Mouse (Mus musculus) heart, postnatal 36 days (tissue): ENCODE results near the gene Kiss1. TPM values are rescaled to one million over a fixed set of nuclear protein-coding genes. Genes with fewer than 3 reads are reported as not detected.
"Not testable (repeated sequence)": the region's sequence is repeated elsewhere in the genome, so short reads cannot be mapped to it uniquely, and the experiment has no call there.

Experiments
- DNase-seq, 2 experiments: peaks; one replicate each; pipeline ENCODE4 v3.0.0; 2021 to 2022
- intact Hi-C: fragments of 180-260 bp; cut with DNase I; formaldehyde crosslinking; loops from one replicate; pipeline ENCODE4 v1.15.1; 2025
- total RNA-seq, 2 experiments: library from RNA; stranded (reverse); gene quantifications; 2 replicates each; pipeline ENCODE4 v1.2.3; 2021

Gene Kiss1
- total RNA-seq, 2 experiments from 2014 or later, result not detected

- no peak for DNase-seq
- intact Hi-C loops, result loop anchor here (2.0 kb wide), 1 partner anchor 37 kb away; no protein-coding TSS in a partner anchor
These were observed 5.9 kb upstream of the Kiss1 start for GRCm38 (mm10) chr1:133315775-133316174.

DNA sequence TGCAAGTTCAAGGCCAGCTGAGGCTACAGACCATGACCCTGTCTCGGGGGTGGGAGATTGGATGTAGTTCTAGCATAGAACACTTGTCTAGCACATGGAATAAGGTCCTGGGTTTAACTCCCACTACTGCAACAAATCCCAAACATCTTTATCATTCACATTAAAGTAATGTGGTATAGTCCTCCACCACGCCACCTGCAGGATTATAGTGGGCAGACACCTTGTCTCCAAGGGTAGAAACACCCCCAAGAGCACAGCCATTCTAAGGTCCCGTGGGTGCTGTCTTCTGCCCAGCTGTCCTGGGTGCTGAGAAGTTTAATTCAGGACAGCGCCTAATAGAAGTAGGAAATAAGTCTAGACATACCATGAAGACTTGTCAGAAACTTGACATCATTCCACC is 5.1 kb upstream of the Kiss1 start:
- DNase-seq, result no peak
- intact Hi-C loops, result no loop called here

- no peak for DNase-seq
- intact Hi-C loops, result no loop called here
These were observed 4.5 kb upstream of the Kiss1 start for GRCm38 (mm10) chr1:133317149-133317548.

DNA sequence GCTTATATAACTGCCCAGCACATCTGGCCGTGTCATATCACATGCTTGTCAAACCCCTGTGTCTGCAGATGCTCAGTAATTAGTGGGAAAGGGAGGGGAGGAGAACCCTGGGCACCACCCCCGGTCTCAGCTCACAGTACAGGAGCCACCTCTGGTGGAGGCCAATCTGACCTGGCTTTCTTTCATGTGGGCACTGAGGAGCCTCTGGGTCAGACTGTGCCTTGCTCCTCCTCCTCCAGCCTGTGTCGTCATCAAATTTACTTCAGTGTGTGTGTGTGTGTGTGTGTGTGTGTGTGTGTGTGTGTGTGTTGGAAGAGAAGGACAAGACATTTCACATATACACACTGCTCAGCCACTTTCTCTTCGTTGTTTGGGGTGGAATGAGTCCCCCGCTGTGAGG is 1.7 kb downstream of the Kiss1 start:
- no peak for DNase-seq
- intact Hi-C loops, result no loop called here

DNA sequence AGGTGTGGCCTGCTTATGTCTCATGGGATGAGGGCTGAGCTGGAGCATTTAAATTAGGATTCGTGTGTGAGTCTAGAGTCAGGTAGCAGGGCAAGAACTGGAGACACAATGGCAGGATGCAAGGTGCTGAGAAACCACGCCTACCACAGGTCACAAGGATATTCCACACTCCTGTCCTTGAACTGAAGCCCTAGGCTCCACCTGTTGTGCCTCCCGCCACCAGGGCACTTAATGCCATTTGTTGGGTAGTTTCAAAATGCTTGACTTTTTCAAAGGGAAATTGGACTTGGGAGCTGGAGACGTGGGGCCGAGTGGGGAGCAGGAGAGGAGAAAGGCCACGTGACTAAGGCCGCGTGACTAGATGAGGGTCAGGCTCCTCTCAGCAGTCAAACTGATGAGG is 4.3 kb downstream of the Kiss1 start:
- intact Hi-C loops, result no loop called here
- DNase-seq, result no peak

- DNase-seq, result no peak
- intact Hi-C loops, result no loop called here
These were observed 5.4 kb downstream of the Kiss1 start for GRCm38 (mm10) chr1:133327094-133327493.

GRCm38 (mm10) chr1:133328299-133328795 is 6.7 kb downstream of the Kiss1 start:
- DNase-seq, result no peak
- intact Hi-C loops, result no loop called here

GRCm38 (mm10) chr1:133328896-133329637 is 7.4 kb downstream of the Kiss1 start:
- intact Hi-C loops, result no loop called here
- DNase-seq, result no peak

DNA sequence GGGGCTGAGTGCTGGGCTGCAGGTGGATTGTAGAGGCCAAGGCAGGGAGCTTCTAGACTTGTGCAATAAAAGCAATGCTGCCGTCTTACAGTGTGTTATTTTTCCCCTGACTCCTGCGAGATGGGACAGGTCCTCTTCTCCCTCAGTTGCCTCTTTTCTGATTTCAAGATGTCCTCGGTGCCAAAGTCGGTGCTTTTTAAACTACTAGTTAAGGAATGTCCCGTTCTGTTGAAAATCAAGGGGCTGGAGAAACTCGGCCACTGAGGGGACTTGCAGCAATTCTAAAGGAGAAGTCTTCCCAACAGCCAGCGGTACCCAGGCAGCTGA is 7.9 kb downstream of the Kiss1 start:
- DNase-seq, result no peak
- intact Hi-C loops, result no loop called here

DNA sequence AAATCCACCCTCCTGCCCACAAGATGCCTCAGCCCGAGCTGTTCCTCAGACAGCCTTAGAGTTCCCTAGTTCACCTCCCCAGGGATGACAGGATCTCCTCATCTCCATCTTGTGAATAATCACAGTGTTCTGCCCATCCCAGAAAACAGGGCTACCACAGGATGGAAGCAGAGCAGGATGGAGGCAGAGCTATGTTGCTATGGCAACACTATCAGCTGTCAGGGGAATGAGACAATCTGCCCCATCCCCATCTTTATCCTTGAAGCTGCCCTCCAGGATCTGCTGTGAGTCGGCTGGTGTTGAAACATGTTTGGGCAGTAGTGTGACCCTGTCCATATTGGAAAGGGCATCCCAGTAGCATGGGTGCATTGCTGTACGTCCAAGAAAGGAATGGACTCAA is 9.5 kb downstream of the Kiss1 start:
- intact Hi-C loops, result no loop called here
- DNase-seq, result no peak

GRCm38 (mm10) chr1:133332656-133333430 is 11.2 kb downstream of the Kiss1 start:
- no peak for DNase-seq
- intact Hi-C loops, result no loop called here

DNA sequence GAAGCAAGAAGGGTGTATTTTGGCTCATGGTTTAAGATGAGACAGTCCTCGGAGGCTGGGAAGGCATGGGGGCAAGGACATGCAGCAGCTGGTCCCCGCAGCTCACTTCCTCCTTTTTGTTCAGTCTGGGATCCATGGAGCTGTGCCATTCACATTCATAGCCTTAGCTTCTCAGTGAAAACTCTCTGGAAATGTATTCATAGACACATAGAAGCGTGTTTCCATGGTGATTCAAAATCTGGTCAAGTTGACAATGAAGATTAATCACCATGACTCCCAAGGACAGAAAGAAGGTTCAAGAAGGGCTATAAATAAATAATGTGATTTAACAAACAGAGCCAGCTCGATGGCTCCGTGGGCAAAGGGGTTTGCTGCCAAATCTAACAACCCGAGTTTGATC is 12.3 kb downstream of the Kiss1 start:
- intact Hi-C loops, result no loop called here
- no peak for DNase-seq

- DNase-seq, intact Hi-C loops: not testable (repeated sequence)
These were observed 18.7 kb downstream of the Kiss1 start for GRCm38 (mm10) chr1:133340403-133340802.

DNA sequence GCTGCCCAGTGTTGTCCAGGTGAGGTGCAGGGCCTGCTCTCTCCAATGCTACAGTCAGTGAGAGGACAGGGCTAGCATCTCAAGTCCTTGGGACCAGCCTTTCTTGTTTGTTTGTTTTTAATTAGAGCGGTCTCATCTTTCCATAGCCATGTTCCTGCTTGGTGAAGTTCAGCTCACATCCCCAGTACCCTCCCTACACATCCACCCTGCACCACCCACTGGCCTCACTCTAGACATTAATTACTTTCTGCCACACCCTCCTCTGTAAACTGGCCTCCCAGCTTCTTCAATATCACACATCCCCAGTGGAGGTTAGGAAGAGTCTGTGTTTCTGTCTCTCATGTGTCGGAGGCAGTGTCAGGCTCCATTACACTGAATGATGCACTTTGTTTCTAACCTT is 22.7 kb downstream of the Kiss1 start:
- DNase-seq, result no peak
- intact Hi-C loops, result no loop called here

DNA sequence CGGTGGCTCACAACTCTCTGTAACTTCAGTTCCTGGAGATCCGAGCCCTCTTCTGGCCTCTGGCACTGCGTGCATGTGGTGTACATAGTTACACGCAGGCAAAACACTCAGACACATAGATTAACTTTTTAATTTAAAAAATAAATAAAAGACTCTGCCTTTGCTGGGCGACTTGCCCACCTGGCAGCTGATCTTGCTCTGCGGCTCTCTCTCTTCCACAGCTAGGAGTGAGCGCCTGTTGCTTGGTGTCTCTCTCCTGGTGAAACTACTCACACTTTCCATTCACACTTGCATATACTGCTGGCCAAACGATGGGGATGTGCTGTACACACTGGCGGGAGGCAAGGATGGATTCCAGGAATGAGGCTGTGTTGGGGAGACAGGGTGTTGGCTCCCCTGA is 24.9 kb downstream of the Kiss1 start:
- intact Hi-C loops, result no loop called here
- DNase-seq, result no peak

GRCm38 (mm10) chr1:133347226-133347625 is 25.6 kb downstream of the Kiss1 start:
- DNase-seq, result no peak
- intact Hi-C loops, result no loop called here

- no peak for DNase-seq
- intact Hi-C loops, result no loop called here
These were observed 26.2 kb downstream of the Kiss1 start for GRCm38 (mm10) chr1:133347693-133348520.

DNA sequence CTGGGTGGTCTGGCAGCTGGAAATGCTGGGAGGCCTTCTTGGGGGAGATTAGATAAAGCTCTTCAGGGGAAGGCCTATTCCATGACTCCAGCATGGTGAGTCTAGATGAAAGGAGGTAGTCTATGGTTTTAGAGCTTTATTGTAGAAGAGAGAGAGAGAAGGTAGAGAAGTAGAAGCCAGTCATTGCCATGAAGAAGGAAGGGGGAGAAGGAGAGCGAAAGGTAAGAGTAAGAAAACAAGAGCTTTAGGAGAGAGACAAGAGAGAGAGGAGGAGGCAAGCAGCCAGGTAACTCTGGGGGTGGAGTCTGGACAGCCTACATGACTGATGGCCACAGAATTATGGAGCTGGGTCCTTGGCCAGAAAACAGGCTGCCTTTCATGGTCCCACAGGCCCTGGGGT is 28.5 kb downstream of the Kiss1 start, which contains the start of gene Ren1:
Gene Ren1, plus strand, starts transcription at position 301 of the 400 bp plus-strand sequence.
- intact Hi-C loops, result no loop called here
- no peak for DNase-seq

- DNase-seq, result no peak
- intact Hi-C loops, result loop anchor here (2.0 kb wide), 3 partner anchors 37 to 205 kb away; no protein-coding TSS in a partner anchor
These were observed 30.1 kb downstream of the Kiss1 start for GRCm38 (mm10) chr1:133351762-133352161.

GRCm38 (mm10) chr1:133353371-133353809 is 31.7 kb downstream of the Kiss1 start:
- intact Hi-C loops, result loop anchor here (2.0 kb wide), 3 partner anchors 39 to 207 kb away; no protein-coding TSS in a partner anchor

GRCm38 (mm10) chr1:133355469-133355868 is 33.8 kb downstream of the Kiss1 start:
- intact Hi-C loops, result no loop called here

More at GRCm38 (mm10) chr1:133353371-133353809, 31.7 kb downstream of the Kiss1 start:
- DNase-seq, result peak; percentile 62 to 74

More at GRCm38 (mm10) chr1:133355469-133355868, 33.8 kb downstream of the Kiss1 start:
- DNase-seq, result no peak
